Mouse (Mus musculus): Measurements from ENCODE around the gene Gm11569. TPM values are rescaled to one million over a fixed set of nuclear protein-coding genes. Genes with fewer than 3 reads are reported as not detected.
"Not testable (repeated sequence)": the region's sequence is repeated elsewhere in the genome, so short reads cannot be mapped to it uniquely, and the experiment has no call there.

The Gm11569 gene
- not detected in 2 replicates for polyA plus RNA-seq (2012; rRNA removed)

GRCm38 (mm10) chr11:99798832-99799231 lies at the start of gene Gm11569:
Gene Gm11569 (minus strand): TSS chr11:99798932.
- DNase-seq (ENCODE audit: low read depth) = not testable (repeated sequence)

GRCm38 (mm10) chr11:99846746-99847145 lies 48.0 kb upstream of the Gm11569 start:
- no peak for DNase-seq (ENCODE audit: low read depth)
- no peak for TF ChIP-seq POLR2A (IDR thresholded peaks at IDR 0.05; ENCODE audit: borderline replicate concordance, extremely low read depth, insufficient read depth, insufficient read length, poor library complexity, severe bottlenecking)

GRCm38 (mm10) chr11:99842185-99842584 lies 43.5 kb upstream of the Gm11569 start:
- peak; percentile 50 for DNase-seq (ENCODE audit: low read depth)
- TF ChIP-seq CTCF (IDR thresholded peaks at IDR 0.05; ENCODE audit: borderline replicate concordance, extremely low read depth, insufficient read depth, insufficient read length) (no peak), POLR2A (IDR thresholded peaks at IDR 0.05; ENCODE audit: borderline replicate concordance, extremely low read depth, insufficient read depth, insufficient read length, poor library complexity, severe bottlenecking) (no peak)

- no peak for TF ChIP-seq POLR2A (IDR thresholded peaks at IDR 0.05; ENCODE audit: borderline replicate concordance, extremely low read depth, insufficient read depth, insufficient read length, poor library complexity, severe bottlenecking)
- TF ChIP-seq CTCF (IDR thresholded peaks at IDR 0.05; ENCODE audit: borderline replicate concordance, extremely low read depth, insufficient read depth, insufficient read length) = no peak
Observed at GRCm38 (mm10) chr11:99837966-99838365, 39.2 kb upstream of the Gm11569 start, which contains the start of gene 2300003K06Rik. Gene 2300003K06Rik (minus strand): TSS chr11:99838066.

GRCm38 (mm10) chr11:99815566-99815965 lies 16.8 kb upstream of the Gm11569 start, which contains the start of gene Gm11564:
Gene Gm11564 (minus strand): TSS chr11:99815666.
- not testable (repeated sequence) for DNase-seq (ENCODE audit: low read depth)

More at GRCm38 (mm10) chr11:99837966-99838365, 39.2 kb upstream of the Gm11569 start, which contains the start of gene 2300003K06Rik:
- no peak for DNase-seq (ENCODE audit: low read depth)

- DNase-seq (ENCODE audit: low read depth) = not testable (repeated sequence)
Observed at GRCm38 (mm10) chr11:99809792-99810191, 11.1 kb upstream of the Gm11569 start, which contains the start of gene Krtap4-13. Gene Krtap4-13 (minus strand): TSS chr11:99809892.

- DNase-seq (ENCODE audit: low read depth) = not testable (repeated sequence)
Observed at GRCm38 (mm10) chr11:99804346-99804745, 5.6 kb upstream of the Gm11569 start, which contains the start of gene Gm11554. Gene Gm11554 (minus strand): TSS chr11:99804446.

- TF ChIP-seq CTCF (IDR thresholded peaks at IDR 0.05; ENCODE audit: borderline replicate concordance, extremely low read depth, insufficient read depth, insufficient read length) (no peak), POLR2A (IDR thresholded peaks at IDR 0.05; ENCODE audit: borderline replicate concordance, extremely low read depth, insufficient read depth, insufficient read length, poor library complexity, severe bottlenecking) (no peak)
Observed at GRCm38 (mm10) chr11:99793367-99793766, 5.4 kb downstream of the Gm11569 start, which contains the start of gene Gm11596. Gene Gm11596 (minus strand): TSS chr11:99793467.

GRCm38 (mm10) chr11:99784900-99785299 lies 13.8 kb downstream of the Gm11569 start, which contains the start of gene Krtap4-9:
Gene Krtap4-9 (plus strand): TSS chr11:99785200.
- not testable (repeated sequence) for DNase-seq (ENCODE audit: low read depth)

More at GRCm38 (mm10) chr11:99793367-99793766, 5.4 kb downstream of the Gm11569 start, which contains the start of gene Gm11596:
- DNase-seq (ENCODE audit: low read depth) = no peak

- TF ChIP-seq CTCF (IDR thresholded peaks at IDR 0.05; ENCODE audit: borderline replicate concordance, extremely low read depth, insufficient read depth, insufficient read length) = no peak
- no peak for DNase-seq (ENCODE audit: low read depth)
Observed at GRCm38 (mm10) chr11:99780604-99781003, 18.1 kb downstream of the Gm11569 start, which contains the start of gene Krtap4-8. Gene Krtap4-8 (minus strand): TSS chr11:99780704.

- no peak for DNase-seq (ENCODE audit: low read depth)
- no peak for TF ChIP-seq POLR2A (IDR thresholded peaks at IDR 0.05; ENCODE audit: borderline replicate concordance, extremely low read depth, insufficient read depth, insufficient read length, poor library complexity, severe bottlenecking)
- no peak for TF ChIP-seq CTCF (IDR thresholded peaks at IDR 0.05; ENCODE audit: borderline replicate concordance, extremely low read depth, insufficient read depth, insufficient read length)
Observed at GRCm38 (mm10) chr11:99778401-99778800, 20.3 kb downstream of the Gm11569 start.

GRCm38 (mm10) chr11:99772813-99773212 lies 25.9 kb downstream of the Gm11569 start, which contains the start of gene Gm11595:
Gene Gm11595 (minus strand): TSS chr11:99772913.
- DNase-seq (ENCODE audit: low read depth) = not testable (repeated sequence)

GRCm38 (mm10) chr11:99768410-99768809 lies 30.3 kb downstream of the Gm11569 start:
- TF ChIP-seq CTCF (IDR thresholded peaks at IDR 0.05; ENCODE audit: borderline replicate concordance, extremely low read depth, insufficient read depth, insufficient read length) = no peak
- TF ChIP-seq POLR2A (IDR thresholded peaks at IDR 0.05; ENCODE audit: borderline replicate concordance, extremely low read depth, insufficient read depth, insufficient read length, poor library complexity, severe bottlenecking) = no peak
- DNase-seq (ENCODE audit: low read depth) = no peak

GRCm38 (mm10) chr11:99758877-99759276 lies 39.9 kb downstream of the Gm11569 start:
- TF ChIP-seq CTCF (IDR thresholded peaks at IDR 0.05; ENCODE audit: borderline replicate concordance, extremely low read depth, insufficient read depth, insufficient read length) (no peak), POLR2A (IDR thresholded peaks at IDR 0.05; ENCODE audit: borderline replicate concordance, extremely low read depth, insufficient read depth, insufficient read length, poor library complexity, severe bottlenecking) (no peak)

More at GRCm38 (mm10) chr11:99758877-99759276, 39.9 kb downstream of the Gm11569 start:
- DNase-seq (ENCODE audit: low read depth) = no peak

Other genes with a start within 250 kb of the Gm11569 start
- gene Krtap3-3, start 248.1 kb downstream of the Gm11569 start, polyA plus RNA-seq (2012; rRNA removed) = not detected in 2 replicates
- not detected in 2 replicates for gene Krtap3-2, start 242.1 kb downstream of the Gm11569 start, polyA plus RNA-seq (2012; rRNA removed)
- gene Gm11939, start 239.5 kb downstream of the Gm11569 start, polyA plus RNA-seq (2012; rRNA removed) = not detected in 2 replicates
- not detected in 2 replicates for gene Krtap3-1, start 232.3 kb downstream of the Gm11569 start, polyA plus RNA-seq (2012; rRNA removed)
- gene Krtap1-5, start 217.9 kb downstream of the Gm11569 start, polyA plus RNA-seq (2012; rRNA removed) = not detected in 2 replicates
- gene Krtap1-4, start 215.3 kb downstream of the Gm11569 start, polyA plus RNA-seq (2012; rRNA removed) = not detected in 2 replicates
- not detected in 2 replicates for gene Krtap1-3, start 207.6 kb downstream of the Gm11569 start, polyA plus RNA-seq (2012; rRNA removed)
- gene Krtap9-3, start 200.8 kb downstream of the Gm11569 start, polyA plus RNA-seq (2012; rRNA removed) = not detected in 2 replicates
- not detected in 2 replicates for gene Gm11938, start 195.6 kb downstream of the Gm11569 start, polyA plus RNA-seq (2012; rRNA removed)
- gene Gm11937, start 188.7 kb downstream of the Gm11569 start, polyA plus RNA-seq (2012; rRNA removed) = not detected in 2 replicates
- gene Krtap2-4, start 184.1 kb downstream of the Gm11569 start, polyA plus RNA-seq (2012; rRNA removed) = not detected in 2 replicates
- gene Gm11562, start 178.5 kb downstream of the Gm11569 start, polyA plus RNA-seq (2012; rRNA removed) = not detected in 2 replicates
- gene Krtap4-1, start 170.7 kb downstream of the Gm11569 start, polyA plus RNA-seq (2012; rRNA removed) = not detected in 2 replicates
- gene Krtap4-2, start 163.8 kb downstream of the Gm11569 start, polyA plus RNA-seq (2012; rRNA removed) = not detected in 2 replicates
- not detected in 2 replicates for gene Krtap4-7, start 154.8 kb downstream of the Gm11569 start, polyA plus RNA-seq (2012; rRNA removed)
- gene Gm11555, start 148.7 kb downstream of the Gm11569 start, polyA plus RNA-seq (2012; rRNA removed) = not detected in 2 replicates
- gene Gm11563, start 140.0 kb downstream of the Gm11569 start, polyA plus RNA-seq (2012; rRNA removed) = not detected in 2 replicates
- gene Krtap4-6, start 133.0 kb downstream of the Gm11569 start, polyA plus RNA-seq (2012; rRNA removed) = not detected in 2 replicates
- not detected in 2 replicates for gene Gm14190, start 108.2 kb downstream of the Gm11569 start, polyA plus RNA-seq (2012; rRNA removed)
- gene Gm14180, start 64.6 kb downstream of the Gm11569 start, polyA plus RNA-seq (2012; rRNA removed) = not detected in 2 replicates
- gene Gm11595, start 26.0 kb downstream of the Gm11569 start, polyA plus RNA-seq (2012; rRNA removed) = not detected in 2 replicates
- gene Krtap4-8, start 18.2 kb downstream of the Gm11569 start, polyA plus RNA-seq (2012; rRNA removed) = not detected in 2 replicates
- gene Krtap4-9, start 13.7 kb downstream of the Gm11569 start, polyA plus RNA-seq (2012; rRNA removed) = not detected in 2 replicates
- gene Gm11596, start 5.5 kb downstream of the Gm11569 start, polyA plus RNA-seq (2012; rRNA removed) = not detected in 2 replicates
- gene Gm11554, start 5.5 kb upstream of the Gm11569 start, polyA plus RNA-seq (2012; rRNA removed) = not detected in 2 replicates
- not detected in 2 replicates for gene Krtap4-13, start 11.0 kb upstream of the Gm11569 start, polyA plus RNA-seq (2012; rRNA removed)
- gene Gm11564, start 16.7 kb upstream of the Gm11569 start, polyA plus RNA-seq (2012; rRNA removed) = not detected in 2 replicates
- not detected in 2 replicates for gene 2300003K06Rik, start 39.1 kb upstream of the Gm11569 start, polyA plus RNA-seq (2012; rRNA removed)
- gene Krtap4-16, start 52.7 kb upstream of the Gm11569 start, polyA plus RNA-seq (2012; rRNA removed) = not detected in 2 replicates
- not detected in 2 replicates for gene Gm11568, start 59.0 kb upstream of the Gm11569 start, polyA plus RNA-seq (2012; rRNA removed)
- not detected in 2 replicates for gene Gm11559, start 65.5 kb upstream of the Gm11569 start, polyA plus RNA-seq (2012; rRNA removed)
- not detected in 2 replicates for gene Krtap9-1, start 74.5 kb upstream of the Gm11569 start, polyA plus RNA-seq (2012; rRNA removed)
- gene Gm11567, start 80.3 kb upstream of the Gm11569 start, polyA plus RNA-seq (2012; rRNA removed) = not detected in 2 replicates
- gene Krtap31-1, start 109.0 kb upstream of the Gm11569 start, polyA plus RNA-seq (2012; rRNA removed) = not detected in 2 replicates
- gene Gm11565, start 115.8 kb upstream of the Gm11569 start, polyA plus RNA-seq (2012; rRNA removed) = not detected in 2 replicates
- gene Krtap31-2, start 137.4 kb upstream of the Gm11569 start, polyA plus RNA-seq (2012; rRNA removed) = not detected in 2 replicates
- gene Krtap9-5, start 149.5 kb upstream of the Gm11569 start, polyA plus RNA-seq (2012; rRNA removed) = not detected in 2 replicates
- not detected in 2 replicates for gene Krtap29-1, start 180.1 kb upstream of the Gm11569 start, polyA plus RNA-seq (2012; rRNA removed)
- gene Krtap16-1, start 187.7 kb upstream of the Gm11569 start, polyA plus RNA-seq (2012; rRNA removed) = 0.04 TPM in 1 of 2 replicates, not detected in the other
- gene Krtap17-1, start 195.1 kb upstream of the Gm11569 start, polyA plus RNA-seq (2012; rRNA removed) = 0.19 and 0.27 TPM in 2 replicates
- not detected in 2 replicates for gene Krt33a, start 217.3 kb upstream of the Gm11569 start, polyA plus RNA-seq (2012; rRNA removed)
- gene Krt33b, start 230.9 kb upstream of the Gm11569 start, polyA plus RNA-seq (2012; rRNA removed) = 0.04 TPM in 1 of 2 replicates, not detected in the other
- not detected in 2 replicates for gene Krt34, start 242.6 kb upstream of the Gm11569 start, polyA plus RNA-seq (2012; rRNA removed)

Measured in brain, embryonic 14.5 days (tissue).